Mouse (Mus musculus): ENCODE results near the gene Tigd3. TPM values are rescaled to one million over a fixed set of nuclear protein-coding genes. Genes with fewer than 3 reads are reported as not detected.

Gene Tigd3
- total and polyA plus RNA-seq, 3 experiments, result 2.1 to 2.2 TPM; not detected in 1

GRCm38 (mm10) chr19:5868096-5868495 is 25.9 kb downstream of the Tigd3 start:
- DNase-seq (ENCODE audit: low read depth, low spot score), result no peak
- Histone ChIP-seq H3K79me2 (ENCODE audit: control insufficient read depth, insufficient read depth, low read length, poor library complexity) (no peaks in the 10 kb centered on the region), H3K9ac (ENCODE audit: control insufficient read depth, low read depth, low read length, poor library complexity, severe bottlenecking) (no peak overlapping the region), H3K36me3 (ENCODE audit: control insufficient read depth in 1 of 2, insufficient read depth in 2 of 2, low read length in 2 of 2) (no peaks in the 10 kb centered on the region; a peak in 1 of 4 replicates), H3K4me3 (ENCODE audit: control insufficient read depth in 1 of 2, insufficient read depth in 1 of 2, low read depth in 2 of 2, low read length in 2 of 2) (no peak overlapping the region), H3K9me3 (replicated peaks; ENCODE audit: insufficient read depth, low read length) (no peaks in the 10 kb centered on the region), H3K4me1 (ENCODE audit: control insufficient read depth in 1 of 2, insufficient read depth in 2 of 2, low read length in 2 of 2) (no peaks in the 10 kb centered on the region), H3K27ac (ENCODE audit: control insufficient read depth, low read depth, low read length) (no peak overlapping the region), H3K27me3 (ENCODE audit: control insufficient read depth in 1 of 2, insufficient read depth in 2 of 2, low read length in 2 of 2) (no peaks in the 10 kb centered on the region)
- no peak for TF ChIP-seq KAT2A (conservative IDR thresholded peaks at IDR 0.05; ENCODE audit: low read depth, low read length)
- TF ChIP-seq MYB (IDR thresholded peaks at IDR 0.05; ENCODE audit: low read depth, low read length), result no peak
- no peak for TF ChIP-seq USF1 (IDR thresholded peaks at IDR 0.05; ENCODE audit: low read depth, low read length)
- TF ChIP-seq SIN3A (IDR thresholded peaks at IDR 0.05; ENCODE audit: low read length), result no peak
- TF ChIP-seq GABPA (IDR thresholded peaks at IDR 0.05; ENCODE audit: low read depth, low read length), result no peak
- no peak for TF ChIP-seq CHD2 (IDR thresholded peaks at IDR 0.05; ENCODE audit: low read length)
- TF ChIP-seq POLR2A (IDR thresholded peaks at IDR 0.05; ENCODE audit: control insufficient read depth in 1 of 2, insufficient read depth in 1 of 2, low read depth in 1 of 2, low read length in 2 of 2, poor library complexity in 1 of 2), result no peak
- no peak for TF ChIP-seq POLR2AphosphoS2 (IDR thresholded peaks at IDR 0.05; ENCODE audit: low read length)
- TF ChIP-seq USF2 (IDR thresholded peaks at IDR 0.05; ENCODE audit: borderline replicate concordance in 1 of 2, insufficient read depth in 1 of 2, low read depth in 1 of 2, low read length in 2 of 2), result no peak
- no peak for TF ChIP-seq EP300 (IDR thresholded peaks at IDR 0.05; ENCODE audit: low read depth in 1 of 2, low read length in 2 of 2)
- TF ChIP-seq ZC3H11A (IDR thresholded peaks at IDR 0.05; ENCODE audit: low read depth, low read length), result no peak
- TF ChIP-seq UBTF (IDR thresholded peaks at IDR 0.05; ENCODE audit: borderline replicate concordance, insufficient read depth, low read depth, low read length), result no peak
- no peak for TF ChIP-seq GATA1 (IDR thresholded peaks at IDR 0.05; ENCODE audit: low read depth, low read length)
- no peak for TF ChIP-seq MAFK (IDR thresholded peaks at IDR 0.05; ENCODE audit: borderline replicate concordance, low read depth, low read length)
- no peak for TF ChIP-seq MAZ (IDR thresholded peaks at IDR 0.05; ENCODE audit: low read depth, low read length)
- no peak for TF ChIP-seq ELF1 (IDR thresholded peaks at IDR 0.05; ENCODE audit: low read depth, low read length)
- no peak for TF ChIP-seq TCF12 (IDR thresholded peaks at IDR 0.05; ENCODE audit: low read depth, low read length)
- TF ChIP-seq NELFE (IDR thresholded peaks at IDR 0.05; ENCODE audit: low read depth, low read length), result no peak
- no peak for TF ChIP-seq ZNF384 (IDR thresholded peaks at IDR 0.05; ENCODE audit: low read depth, low read length)
- no peak for TF ChIP-seq POLR2AphosphoS5 (IDR thresholded peaks at IDR 0.05; ENCODE audit: borderline replicate concordance, low read depth, low read length)

- no peaks in the 10 kb centered on the region for H3K79me2 ChIP-seq (ENCODE audit: control insufficient read depth, insufficient read depth, low read length, poor library complexity)
- H3K36me3 ChIP-seq (ENCODE audit: control insufficient read depth in 1 of 2, insufficient read depth in 2 of 2, low read length in 2 of 2), result no peaks in the 10 kb centered on the region; a peak in 1 of 4 replicates
- H3K4me1 ChIP-seq (ENCODE audit: control insufficient read depth in 1 of 2, insufficient read depth in 2 of 2, low read length in 2 of 2), result no peaks in the 10 kb centered on the region
- no peak overlapping the region for H3K27ac ChIP-seq (ENCODE audit: control insufficient read depth, low read depth, low read length)
- H3K9ac ChIP-seq (ENCODE audit: control insufficient read depth, low read depth, low read length, poor library complexity, severe bottlenecking), result no peak overlapping the region
- no peak overlapping the region for H3K4me3 ChIP-seq (ENCODE audit: control insufficient read depth in 1 of 2, insufficient read depth in 1 of 2, low read depth in 2 of 2, low read length in 2 of 2)
- no peak for DNase-seq (ENCODE audit: low read depth, low spot score)
- TF ChIP-seq MYB (IDR thresholded peaks at IDR 0.05; ENCODE audit: low read depth, low read length) (no peak), CHD1 (IDR thresholded peaks at IDR 0.05; ENCODE audit: low read depth, low read length) (no peak), EP300 (IDR thresholded peaks at IDR 0.05; ENCODE audit: low read depth in 1 of 2, low read length in 2 of 2) (no peak), ETS1 (IDR thresholded peaks at IDR 0.05; ENCODE audit: low read depth, low read length) (no peak), ZKSCAN1 (IDR thresholded peaks at IDR 0.05; ENCODE audit: low read depth, low read length) (no peak), NELFE (IDR thresholded peaks at IDR 0.05; ENCODE audit: low read depth, low read length) (no peak)
- H3K27me3 ChIP-seq (ENCODE audit: control insufficient read depth in 1 of 2, insufficient read depth in 2 of 2, low read length in 2 of 2), result no peaks in the 10 kb centered on the region
- H3K9me3 ChIP-seq (replicated peaks; ENCODE audit: insufficient read depth, low read length), result no peaks in the 10 kb centered on the region
Measured at GRCm38 (mm10) chr19:5864710-5865398, 29.1 kb downstream of the Tigd3 start.

Measured in MEL (cell line).